Mouse (Mus musculus) mature B cell (primary cell): ENCODE data around the gene Aqp1.

Source experiments
- in situ Hi-C: fragments of 300-500 bp; cut with MboI; formaldehyde crosslinking; loops from 2 replicates; pipeline ENCODE4 v1.14.3; 2019

The Aqp1 gene

DNA sequence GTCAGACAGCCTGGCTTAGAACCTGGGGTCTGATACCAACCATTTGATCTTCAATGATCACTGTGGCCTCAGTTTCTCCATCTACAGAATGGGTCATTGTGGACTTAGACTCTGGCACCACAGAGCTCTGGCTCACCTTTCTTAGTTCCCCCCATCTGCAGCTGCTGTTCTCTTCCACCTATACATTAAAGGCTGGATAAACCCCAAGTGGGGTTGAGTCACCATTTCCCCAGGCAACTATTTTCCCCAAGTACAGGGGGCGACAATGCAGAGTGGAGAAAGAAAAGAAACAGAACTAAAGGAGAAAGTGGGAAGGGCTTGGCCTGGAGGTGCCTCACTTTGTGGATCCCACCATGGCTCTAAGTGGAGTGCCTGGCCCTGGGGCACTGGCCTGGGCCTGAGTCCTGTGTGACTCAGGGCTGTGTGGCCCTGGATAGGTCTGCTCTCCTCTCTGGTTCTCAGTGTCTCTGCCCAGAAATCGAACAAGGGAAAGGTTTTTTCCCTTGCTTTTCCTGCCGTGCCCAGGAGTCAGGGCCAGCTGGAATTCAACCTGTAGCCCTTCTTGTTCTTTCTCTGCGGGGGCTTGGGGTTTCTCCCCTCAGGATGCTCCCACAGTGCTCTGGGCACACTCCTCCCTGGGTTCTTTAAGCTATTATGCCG is 20.9 kb downstream of the Aqp1 start:
- in situ Hi-C loops, result no loop called here

- in situ Hi-C loops, result no loop called here
Observed at GRCm38 (mm10) chr6:55357636-55358031, 21.4 kb downstream of the Aqp1 start.

- in situ Hi-C loops, result no loop called here
Observed at GRCm38 (mm10) chr6:55358731-55359143, 22.5 kb downstream of the Aqp1 start.

- in situ Hi-C loops, result no loop called here
Observed at GRCm38 (mm10) chr6:55362663-55363062, 26.4 kb downstream of the Aqp1 start.

DNA sequence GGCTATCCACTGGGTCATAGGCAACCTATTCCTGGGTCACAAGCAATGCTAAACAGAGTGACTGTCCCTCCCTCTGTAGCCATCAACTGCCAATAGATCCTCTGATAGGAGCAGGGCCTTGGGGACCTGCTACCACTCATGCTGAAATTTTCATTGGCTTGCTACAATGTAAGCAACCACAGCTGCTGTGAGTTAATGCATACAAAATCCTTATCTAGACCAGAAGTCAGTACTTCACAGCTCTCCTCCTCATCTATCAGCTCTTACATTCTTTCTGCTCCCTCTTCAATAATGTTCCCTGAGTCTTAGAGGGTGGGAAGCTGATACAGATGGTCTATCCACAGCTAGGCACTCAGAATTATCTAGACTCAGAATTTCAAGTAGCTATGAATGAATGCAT is 30.9 kb downstream of the Aqp1 start:
- in situ Hi-C loops, result no loop called here

DNA sequence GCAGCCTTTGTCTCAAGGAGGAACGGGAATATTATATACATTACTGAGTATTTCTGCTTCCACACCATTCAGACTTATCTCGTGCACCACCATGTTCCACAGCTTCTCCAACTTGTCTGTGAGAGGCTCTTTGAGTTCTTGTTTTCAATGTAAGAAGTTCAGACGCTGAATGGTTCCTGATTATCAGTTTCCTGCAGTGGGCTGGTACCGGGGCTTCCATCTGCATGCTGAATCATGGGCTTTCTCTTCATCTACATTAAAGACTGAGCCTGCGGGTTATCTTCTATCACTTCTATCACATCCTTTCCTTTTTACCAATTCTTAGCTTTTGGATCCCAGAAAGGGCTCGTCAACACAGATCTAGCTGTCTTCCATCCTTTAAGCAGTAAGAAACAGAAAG is 34.6 kb downstream of the Aqp1 start:
- in situ Hi-C loops, result no loop called here

DNA sequence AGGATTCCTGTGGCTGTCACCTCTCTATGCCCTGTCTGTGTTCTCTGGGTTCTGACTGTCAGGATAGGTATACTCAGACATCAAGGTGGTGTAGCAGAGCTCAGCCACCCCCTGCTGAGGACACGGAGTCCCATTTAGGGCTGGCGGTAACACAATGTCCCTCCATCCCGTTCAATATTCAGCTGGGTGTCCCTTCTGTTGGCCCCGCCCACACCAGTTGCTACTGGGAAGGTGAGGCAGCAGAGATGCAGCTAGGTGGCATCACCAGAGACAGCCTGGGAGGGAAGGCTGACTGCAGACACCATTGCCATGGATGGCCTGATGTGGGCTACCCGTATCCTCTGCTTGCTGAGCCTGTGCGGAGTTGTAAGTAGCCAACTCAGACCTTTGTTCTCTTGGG is 39.8 kb downstream of the Aqp1 start, which contains the start of gene Ghrhr:
Gene Ghrhr (plus strand): TSS at position 220 of the 400 bp plus-strand sequence.
- in situ Hi-C loops, result no loop called here

DNA sequence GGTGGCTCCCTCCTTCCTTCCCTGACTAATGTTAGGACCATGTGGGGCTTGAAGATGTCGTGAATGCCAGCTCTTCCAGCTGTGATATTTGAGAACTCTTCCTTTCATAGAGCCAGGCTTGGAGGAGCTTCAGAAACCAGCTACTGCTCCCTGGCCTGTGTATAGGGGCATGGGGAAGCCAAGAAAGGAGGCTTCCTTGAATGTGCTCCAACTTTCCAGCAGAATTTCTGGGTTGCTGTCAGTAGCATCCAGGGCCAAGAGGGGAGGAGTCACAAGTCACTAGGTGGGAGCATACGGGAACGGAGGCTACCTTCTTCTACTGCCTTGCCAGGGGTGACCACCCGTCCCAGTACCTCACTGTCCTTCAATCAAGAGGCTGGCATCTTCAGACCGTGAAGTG is 40.3 kb downstream of the Aqp1 start:
- in situ Hi-C loops, result no loop called here

- in situ Hi-C loops, result no loop called here
Observed at GRCm38 (mm10) chr6:55377461-55377860, 41.2 kb downstream of the Aqp1 start.

- in situ Hi-C loops, result no loop called here
Observed at GRCm38 (mm10) chr6:55379641-55380335, 43.6 kb downstream of the Aqp1 start.

GRCm38 (mm10) chr6:55381966-55382365 is 45.7 kb downstream of the Aqp1 start:
- in situ Hi-C loops, result no loop called here

- in situ Hi-C loops, result no loop called here
Observed at GRCm38 (mm10) chr6:55383897-55384296, 47.7 kb downstream of the Aqp1 start.

DNA sequence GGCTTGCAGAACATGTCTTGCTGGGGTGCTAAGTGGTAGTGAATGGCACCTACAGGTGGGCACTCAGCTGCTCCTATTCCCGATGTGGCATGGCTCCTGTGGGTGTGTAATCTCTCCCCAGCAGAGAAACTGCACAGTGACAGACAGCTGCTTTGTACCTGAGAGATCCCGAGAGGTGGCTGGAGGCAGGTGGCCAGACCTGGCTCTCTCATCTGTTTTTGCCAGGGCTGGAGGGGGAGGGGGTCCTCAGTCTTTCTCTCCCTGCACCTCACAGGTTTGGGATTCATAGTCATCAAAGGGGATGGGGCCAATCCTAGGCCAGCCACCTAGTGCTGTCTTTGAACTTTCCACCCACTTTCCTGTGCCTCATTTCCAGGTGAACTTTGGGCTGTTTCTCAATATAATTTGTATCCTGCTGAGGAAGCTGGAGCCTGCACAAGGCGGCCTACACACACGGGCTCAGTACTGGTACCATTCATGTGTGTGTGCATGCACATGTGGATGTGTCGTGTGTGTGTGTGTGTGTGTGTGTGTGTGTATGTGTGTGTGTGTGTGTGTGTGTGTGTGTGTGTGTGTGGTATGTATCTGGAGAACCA is 48.2 kb downstream of the Aqp1 start:
- in situ Hi-C loops, result no loop called here

- in situ Hi-C loops, result no loop called here
Observed at GRCm38 (mm10) chr6:55388546-55389169, 52.4 kb downstream of the Aqp1 start.

GRCm38 (mm10) chr6:55389321-55389720 is 53.1 kb downstream of the Aqp1 start:
- in situ Hi-C loops, result no loop called here

DNA sequence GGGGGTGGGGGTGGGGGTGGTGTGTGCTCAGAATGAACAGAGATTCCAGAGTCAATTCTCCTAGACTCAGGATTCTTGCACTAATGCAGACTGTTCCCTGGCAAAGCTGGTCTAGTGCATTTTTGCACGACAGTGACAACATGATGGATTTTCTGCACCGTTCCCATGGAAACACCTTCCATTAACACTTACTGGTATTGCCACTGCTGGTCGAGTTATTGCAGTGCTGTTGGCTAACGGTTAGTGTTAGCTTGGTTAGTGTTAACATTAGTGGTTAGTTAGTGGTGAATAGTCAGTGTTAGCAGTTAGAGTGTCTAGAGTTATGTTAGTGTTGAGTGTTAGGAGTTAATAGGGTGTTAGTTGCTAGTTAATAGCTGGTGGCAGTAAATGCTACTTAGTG is 55.6 kb downstream of the Aqp1 start:
- in situ Hi-C loops, result no loop called here

DNA sequence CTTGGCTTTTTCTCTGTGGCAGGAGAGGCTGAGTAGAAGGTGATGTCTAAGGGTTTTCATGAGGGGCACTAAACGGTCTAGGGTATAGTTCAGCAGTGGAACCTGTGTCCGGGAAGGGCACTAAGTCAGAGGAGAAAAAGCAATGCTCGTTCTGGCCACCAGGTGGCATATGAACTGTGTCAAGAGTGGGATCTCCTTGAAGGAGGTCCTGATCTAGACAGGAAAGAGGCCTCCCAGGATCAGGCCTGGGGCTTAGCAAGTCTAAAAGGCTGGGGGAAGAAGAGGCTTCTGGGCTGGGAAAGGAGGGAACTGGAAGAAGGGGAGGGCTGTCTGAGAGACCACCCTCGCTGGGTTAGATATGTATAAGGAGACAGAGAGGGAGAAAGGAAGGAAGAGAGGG is 56.2 kb downstream of the Aqp1 start:
- in situ Hi-C loops, result no loop called here

- in situ Hi-C loops, result no loop called here
Observed at GRCm38 (mm10) chr6:55394854-55395253, 58.6 kb downstream of the Aqp1 start.

GRCm38 (mm10) chr6:55396176-55396575 is 59.9 kb downstream of the Aqp1 start:
- in situ Hi-C loops, result no loop called here

GRCm38 (mm10) chr6:55396622-55397041 is 60.4 kb downstream of the Aqp1 start:
- in situ Hi-C loops, result no loop called here
